Mouse (Mus musculus): ENCODE data around the gene Mlh3.
A peak's percentile ranks its signal among the peaks of the same experiment; 100 is the strongest.
"Not testable (repeated sequence)": the region's sequence is repeated elsewhere in the genome, so short reads cannot be mapped to it uniquely, and the experiment has no call there.

Gene Mlh3

DNA sequence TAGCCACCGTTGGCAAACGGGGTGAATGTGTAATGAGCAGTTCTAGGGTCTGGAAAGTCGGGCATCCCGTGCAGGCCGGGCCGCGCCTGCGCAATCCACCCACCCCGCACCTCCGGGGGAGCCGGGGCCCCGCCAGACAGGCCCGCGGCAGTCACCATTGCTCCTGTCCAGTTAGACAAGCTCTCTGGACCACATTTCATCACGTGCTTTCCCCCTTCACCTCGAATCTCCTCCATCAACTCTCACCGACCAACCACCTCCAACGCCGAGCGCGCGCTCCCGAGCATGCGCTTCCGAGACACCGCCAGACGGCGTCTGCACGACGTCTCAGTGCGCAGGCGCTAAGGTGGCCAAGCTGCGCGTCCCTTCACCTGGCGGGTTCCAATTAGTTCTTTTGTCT, at the start of gene Mlh3:
Gene Mlh3 (minus strand): TSS at position 281 of the 400 bp plus-strand sequence.
- DNase-seq (ENCODE audit: low spot score): peak; percentile 67

DNA sequence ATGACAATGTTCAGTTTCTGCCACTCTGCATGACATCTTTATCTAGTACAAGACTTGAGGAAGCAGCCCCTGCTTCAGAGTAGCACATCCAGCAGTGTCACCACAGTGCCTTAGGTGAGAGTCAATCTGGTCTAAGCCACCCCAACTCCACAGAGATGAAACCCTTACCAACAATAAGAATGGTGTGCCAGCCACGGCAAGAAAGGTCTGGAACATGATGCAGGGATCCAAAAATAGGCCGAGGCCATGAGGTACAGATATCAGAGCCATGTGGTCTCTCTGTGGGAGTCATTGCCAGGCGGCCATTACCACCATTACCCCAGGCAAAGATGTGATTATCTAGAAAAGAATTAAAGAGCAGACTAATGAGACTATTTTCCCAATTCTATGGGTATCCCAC, 38.3 kb upstream of the Mlh3 start:
- no peak for DNase-seq (ENCODE audit: low spot score)

DNA sequence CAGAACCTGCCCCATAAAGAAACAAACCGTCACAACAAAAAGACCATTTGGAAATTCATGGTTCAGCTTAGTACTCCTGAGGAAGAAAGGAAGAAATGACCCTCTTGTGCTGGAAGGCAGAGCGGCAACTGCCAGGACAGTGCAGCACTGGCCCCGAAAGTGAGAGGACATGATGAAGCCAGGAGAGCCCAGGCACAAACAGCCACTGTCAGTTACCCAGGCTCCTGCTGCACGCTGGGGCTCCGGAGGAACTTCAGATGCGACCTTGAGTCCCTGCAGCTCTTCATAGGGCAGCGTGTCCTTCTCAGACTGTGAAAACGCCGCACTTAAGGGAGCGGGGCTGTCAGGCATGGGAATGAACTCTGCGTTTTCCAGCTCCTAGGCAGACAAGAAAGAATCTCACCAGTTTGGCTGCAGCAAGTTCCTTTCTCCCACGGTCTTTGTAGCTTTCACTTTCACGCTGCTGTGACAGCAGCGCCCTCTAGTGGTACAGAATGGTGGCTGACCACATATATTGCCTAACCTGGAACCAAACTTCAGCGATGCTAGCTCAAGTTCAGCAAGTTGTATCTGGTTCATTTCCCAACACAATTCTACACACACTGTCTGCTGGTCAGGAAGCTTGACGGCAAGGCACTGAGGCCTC, 35.0 kb upstream of the Mlh3 start:
- DNase-seq (ENCODE audit: low spot score): peak; percentile 73

DNA sequence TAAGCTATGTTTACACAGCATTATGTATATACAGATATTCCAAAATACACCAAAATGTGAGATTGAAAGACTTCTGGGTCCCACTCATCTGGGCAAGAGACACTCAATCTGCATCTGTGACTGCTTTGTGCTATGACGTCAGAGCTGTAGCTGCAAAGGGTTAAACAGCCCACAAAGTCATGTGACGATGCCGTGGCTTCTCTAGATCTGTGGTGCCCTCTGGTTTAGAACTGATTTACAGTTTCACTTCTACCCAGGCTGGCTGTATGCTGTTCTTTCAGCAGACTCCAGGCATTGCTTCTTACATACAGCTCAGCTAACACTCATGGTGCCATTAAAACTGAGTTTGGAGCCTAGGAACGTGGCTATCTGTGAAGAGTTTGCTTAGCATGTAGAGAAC, 34.3 kb upstream of the Mlh3 start:
- peak; percentile 22 for DNase-seq (ENCODE audit: low spot score)

DNA sequence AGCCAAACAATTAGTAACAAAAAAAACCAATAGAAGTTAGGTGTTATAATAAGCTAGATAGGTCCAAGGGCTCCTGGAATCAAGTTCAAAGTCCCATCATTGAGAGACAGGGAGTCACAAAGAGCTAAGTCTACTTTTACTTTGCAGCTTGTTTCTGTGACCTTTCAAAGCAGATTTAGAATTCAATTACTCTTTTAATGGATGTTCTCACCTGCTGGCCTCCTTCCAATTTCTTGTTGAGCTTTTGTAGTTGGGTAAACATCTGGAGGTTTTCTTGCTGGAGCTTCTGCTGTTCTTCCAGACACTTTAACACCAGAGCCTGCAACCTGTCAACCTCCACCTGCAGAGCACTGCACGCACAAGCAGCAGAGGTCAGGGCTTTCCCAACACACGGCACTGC, 32.9 kb upstream of the Mlh3 start:
- no peak for DNase-seq (ENCODE audit: low spot score)

DNA sequence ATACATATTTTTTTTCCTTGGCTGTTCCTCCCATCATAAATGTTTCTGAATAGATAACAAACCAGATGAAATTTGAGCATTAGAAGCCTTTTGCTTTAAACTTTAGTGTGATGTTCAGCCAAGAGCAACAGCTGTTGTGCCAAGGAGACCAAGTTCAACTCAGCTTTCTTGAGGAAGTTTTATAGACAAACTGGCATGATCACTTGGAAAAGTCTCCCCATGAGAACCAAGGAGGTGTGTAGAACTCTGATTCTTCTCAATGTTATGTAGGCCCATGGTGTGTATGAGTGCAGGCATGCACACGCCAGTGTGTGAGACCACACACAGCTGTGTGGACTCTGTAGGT, 28.4 kb upstream of the Mlh3 start:
- DNase-seq (ENCODE audit: low spot score): no peak

DNA sequence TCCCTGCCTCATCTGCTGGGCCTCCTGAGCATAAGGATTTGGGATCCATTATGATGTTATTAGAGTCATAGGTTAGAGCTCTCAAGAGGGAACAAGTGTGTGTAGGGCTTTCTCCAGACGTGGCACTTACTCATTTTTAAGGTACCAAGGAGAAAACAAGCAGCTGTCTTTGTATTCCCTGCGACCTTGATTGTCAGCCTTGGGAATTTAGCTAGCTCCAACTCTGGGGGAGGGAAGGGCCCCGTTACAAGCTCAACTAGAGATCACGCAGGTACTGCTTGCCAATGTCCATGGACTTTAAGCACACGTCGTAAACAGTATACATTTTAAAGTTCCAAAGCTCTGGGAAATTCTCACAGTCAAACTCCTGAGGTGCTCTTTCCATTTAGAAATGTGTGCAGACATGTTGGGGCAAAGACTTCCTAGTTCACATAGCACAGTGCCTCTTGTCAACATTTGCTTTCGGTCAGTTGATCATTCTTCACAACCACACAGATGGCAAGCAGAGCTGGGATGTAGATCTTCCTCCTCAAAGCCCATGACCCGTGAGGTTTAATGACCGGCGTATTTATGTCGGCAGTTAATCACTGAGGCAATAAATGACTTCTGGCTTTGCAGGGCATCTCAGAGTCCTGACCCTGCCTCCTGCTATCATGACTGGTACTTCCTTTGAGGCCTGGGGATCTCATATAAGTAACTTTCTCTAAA, 27.9 kb upstream of the Mlh3 start:
- no peak for DNase-seq (ENCODE audit: low spot score)

DNA sequence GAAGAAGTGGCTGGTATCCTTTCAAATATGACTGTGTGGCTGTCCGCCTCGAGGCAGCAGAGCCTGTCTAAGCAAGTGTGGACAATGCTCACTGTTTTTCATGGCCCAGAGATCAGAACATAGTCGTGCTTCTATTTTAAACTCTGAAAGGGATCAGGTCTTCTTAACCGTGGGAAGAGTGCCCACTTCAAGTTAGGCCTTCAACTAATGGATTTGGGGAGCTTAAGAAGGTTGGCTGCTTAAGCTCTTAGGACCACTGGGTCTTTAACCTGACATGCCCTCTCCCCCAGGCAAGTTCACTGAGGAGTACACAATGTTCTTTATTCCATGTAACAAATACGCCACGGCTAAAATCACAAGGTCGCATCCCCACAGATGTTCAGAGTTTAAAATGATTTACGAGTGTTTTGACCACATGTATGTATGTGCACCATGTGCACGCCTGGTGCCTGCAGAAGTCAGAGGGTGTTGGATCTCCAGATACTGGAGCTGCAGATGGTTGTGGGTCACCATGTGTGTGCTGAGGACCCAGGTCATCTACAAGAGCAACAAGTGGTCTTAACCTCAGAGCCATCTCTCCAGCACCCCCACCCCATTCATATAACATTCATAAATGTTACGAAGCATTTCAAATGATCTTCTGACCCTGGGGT, 27.1 kb upstream of the Mlh3 start:
- no peak for DNase-seq (ENCODE audit: low spot score)

DNA sequence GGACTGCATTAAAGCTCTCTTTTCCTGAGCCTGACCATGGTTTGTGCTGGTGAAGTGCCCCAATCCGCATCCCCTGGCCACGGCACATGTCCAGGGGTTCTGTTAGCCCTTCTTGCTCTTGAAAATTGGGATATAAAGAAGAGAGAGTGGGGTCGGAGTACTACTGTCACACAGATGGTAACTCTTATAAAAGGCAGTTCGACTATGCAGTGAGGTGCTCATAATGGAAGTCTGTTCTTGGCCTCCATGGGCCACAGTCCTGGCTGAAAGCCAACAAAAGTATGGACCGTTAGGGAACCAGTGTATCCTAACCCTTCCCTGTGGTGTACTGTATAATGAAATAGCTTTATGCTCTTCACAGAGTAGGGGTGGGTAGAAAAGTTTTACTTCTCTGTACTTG, 26.5 kb upstream of the Mlh3 start:
- no peak for DNase-seq (ENCODE audit: low spot score)

DNA sequence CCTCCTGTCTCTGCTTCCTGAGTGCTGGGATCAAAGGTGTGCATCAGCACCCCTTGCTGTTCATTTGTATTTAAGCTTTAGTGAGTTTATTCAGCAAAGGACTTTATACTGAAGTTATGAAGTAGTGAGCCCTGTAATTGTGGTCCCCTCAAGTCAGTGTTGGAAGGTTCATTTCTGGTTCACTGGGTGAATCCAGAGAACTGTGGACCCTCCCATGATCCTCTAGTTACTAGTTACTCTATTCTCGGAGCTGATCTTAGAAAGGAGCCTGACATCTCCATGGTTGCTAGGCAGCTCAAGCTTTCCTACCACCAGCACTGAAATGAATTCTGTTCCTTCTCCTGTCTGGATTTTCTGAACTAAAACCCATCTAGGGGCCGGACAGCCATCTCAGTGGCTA, 25.1 kb upstream of the Mlh3 start:
- DNase-seq (ENCODE audit: low spot score): no peak

DNA sequence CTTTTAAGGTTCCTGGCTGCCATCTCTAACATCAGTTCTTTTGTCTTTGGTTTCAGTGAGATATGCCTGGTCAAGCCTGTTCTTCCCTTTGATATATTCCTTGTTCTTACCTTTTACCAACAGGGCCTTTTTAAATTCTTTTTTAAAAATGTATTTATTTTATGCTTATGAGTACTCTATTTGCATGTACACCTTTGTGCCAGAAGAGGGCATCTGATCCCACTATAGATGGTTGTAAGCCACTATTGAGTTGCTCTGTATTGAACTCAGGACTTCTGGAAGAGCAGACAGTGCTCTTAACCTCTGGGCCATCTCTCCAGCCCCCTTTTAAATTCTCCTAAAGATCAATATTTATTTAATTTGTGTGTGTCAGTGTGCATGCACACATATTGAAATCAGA, 22.5 kb upstream of the Mlh3 start:
- DNase-seq (ENCODE audit: low spot score): no peak

DNA sequence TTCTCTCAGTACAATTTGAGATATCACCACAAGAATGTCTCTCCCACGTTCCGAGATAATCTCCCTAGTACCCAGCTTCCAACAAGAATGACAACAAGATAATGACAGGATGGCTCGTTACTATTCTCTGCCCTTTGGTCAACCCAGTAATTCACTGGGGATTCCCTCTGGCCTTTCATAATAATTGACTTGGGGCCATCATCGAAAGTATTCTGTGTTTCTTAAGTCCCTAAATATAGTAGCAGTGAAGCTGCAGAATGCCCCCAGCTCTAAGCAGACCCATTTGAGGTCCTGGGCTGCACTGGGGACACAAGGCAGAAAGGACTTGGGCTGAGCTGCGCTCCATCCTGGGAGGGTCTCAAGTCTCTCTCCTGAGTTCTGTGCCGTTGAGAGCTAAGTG, 21.9 kb upstream of the Mlh3 start:
- no peak for DNase-seq (ENCODE audit: low spot score)

DNA sequence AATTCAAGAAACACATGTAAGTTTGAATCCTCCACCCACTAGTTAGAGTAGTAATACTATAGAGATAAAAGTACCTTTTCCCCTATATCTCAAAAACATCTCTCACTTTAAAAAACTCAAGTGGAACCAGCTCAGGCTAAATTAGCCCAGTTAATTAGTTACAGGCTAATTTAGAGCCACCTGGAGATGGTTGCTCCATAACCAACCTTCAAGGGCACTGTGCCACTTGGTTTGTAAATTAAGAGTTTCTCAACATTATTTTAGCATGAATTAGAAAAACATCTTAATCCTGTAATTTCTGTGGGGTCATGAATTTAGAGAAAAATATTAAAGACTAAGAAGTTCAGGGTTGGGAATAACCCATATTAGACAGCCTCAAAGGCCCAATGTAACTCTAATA, 21.1 kb upstream of the Mlh3 start:
- no peak for DNase-seq (ENCODE audit: low spot score)

DNA sequence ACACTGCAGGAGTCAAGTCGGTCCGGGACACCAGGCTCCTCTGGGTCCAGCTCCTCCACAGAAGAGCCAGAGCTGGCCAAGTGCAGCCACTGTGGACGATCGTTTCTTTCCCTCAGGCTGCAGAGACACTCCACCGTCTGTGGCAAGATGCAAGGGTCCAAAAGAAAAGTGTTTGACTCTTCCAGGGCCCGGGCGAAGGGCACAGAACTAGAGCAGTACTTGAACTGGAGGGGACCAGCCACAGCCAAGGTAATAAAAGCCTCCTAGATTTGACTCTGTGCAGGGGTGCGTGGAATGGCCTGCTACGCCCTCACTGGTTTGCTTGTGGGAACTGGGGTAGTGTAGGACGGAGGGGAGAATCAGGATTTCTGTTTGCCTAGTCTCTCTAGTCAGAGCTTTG, 20.2 kb upstream of the Mlh3 start:
- DNase-seq (ENCODE audit: low spot score): no peak

DNA sequence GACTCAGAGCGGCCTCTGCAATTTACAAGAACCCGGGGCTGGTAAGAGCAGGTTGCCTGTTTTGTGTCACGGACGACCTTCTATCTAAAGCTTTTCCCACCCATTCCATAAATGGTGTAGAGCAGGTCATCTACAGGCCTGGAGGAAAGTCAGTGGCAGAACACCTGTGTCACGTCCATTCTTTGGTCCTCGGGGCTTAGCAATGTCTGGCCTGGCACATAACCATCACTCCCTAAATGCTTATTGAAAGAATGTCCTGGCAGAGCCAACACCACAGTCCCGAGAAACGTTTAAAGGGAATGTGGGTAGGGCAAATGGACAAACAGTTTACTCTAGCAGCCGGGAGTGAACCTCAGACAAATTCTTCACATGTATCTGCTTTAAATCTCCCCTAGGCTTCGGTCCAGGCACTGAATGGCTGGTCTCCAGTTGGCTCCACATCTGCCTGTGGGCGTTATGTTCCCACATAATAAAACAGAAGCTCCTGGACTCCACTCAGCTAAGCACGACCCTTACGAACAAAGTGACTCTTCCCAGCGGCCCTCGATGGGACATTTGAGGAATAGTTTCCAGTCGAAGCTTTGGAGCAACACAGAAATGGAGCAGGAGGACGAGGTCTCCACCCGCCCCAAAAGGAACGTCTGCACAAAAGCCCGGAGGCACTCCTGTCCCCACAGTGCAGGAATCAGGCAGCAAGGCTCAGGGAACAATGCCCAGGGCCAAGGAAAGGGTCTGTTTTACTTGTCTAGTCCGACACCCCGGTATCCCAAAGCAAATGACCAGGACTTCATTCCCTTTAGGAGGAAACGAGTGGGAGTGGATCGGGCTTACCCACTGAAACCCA, 19.0 kb upstream of the Mlh3 start:
- DNase-seq (ENCODE audit: low spot score): no peak

DNA sequence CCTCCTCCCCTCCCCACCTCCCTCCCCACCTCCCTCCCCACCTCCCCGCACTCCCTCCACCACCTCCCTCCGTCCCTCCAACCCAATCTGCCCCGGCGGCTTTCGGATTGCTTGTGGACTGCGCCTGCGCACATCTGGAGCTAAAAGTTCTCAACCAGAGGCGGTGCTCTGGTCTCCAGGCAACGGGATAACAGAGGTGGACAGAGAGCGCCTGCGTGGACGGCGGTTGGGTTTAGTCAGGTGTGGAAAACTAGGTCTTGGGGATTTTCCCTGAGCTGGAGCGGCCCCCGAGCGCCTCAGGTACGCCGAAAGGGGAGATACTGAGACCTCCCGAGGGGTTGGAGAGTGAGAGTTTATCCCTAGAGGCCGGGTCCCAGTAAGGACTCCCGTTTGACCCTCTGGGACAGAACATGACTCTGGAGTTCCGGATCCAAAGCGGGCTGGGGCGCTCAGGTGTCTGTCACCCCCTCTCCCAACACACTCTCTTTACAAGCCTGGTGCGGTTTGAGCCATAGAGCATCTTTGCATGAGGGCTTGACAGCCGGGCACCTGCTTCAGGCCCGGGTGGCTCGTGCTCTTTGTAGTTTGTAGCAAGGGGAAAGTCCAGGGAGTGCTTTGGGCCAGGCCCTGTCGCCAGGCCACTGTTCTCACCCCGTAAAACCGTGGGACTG, 18.2 kb upstream of the Mlh3 start, which contains the start of gene Zc2hc1c:
Gene Zc2hc1c (plus strand): TSS at position 106 of the 671 bp plus-strand sequence.
- DNase-seq (ENCODE audit: low spot score): peak; percentile 61

DNA sequence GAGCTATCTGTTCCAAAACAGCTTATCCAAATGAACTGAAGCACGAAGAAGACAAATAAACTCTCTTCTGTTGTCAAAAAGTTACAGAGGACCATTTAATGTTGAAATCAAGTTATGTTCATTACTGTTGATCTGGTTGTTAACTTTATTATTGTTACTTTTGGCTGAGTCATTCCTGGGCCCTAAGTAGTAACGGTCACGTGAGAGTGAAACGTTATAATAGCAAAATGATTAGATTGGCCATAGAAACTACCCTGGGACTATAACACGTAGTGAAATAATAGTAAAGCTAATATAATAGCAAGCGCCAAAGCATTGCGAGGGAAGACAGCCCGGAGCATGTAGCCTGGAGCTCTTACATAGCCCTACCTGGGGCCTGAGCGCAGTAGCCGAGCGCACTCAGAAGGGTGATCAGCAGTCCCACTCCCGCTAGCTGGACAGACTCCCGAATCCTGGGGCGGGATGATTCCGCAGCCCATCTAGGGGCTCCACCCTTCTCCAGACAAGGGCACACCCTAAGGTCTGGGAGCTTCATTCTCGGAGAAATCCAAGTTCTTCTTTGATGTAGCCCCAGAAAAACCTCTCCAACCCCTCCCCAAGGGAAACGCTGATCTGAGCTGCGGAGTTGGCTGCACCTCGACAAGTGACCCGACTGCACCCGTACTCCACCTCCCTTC, 17.5 kb upstream of the Mlh3 start, which contains the start of gene Acyp1:
Gene Acyp1 (minus strand): TSS at position 630 of the 677 bp plus-strand sequence.
- peak; percentile 40 for DNase-seq (ENCODE audit: low spot score)

DNA sequence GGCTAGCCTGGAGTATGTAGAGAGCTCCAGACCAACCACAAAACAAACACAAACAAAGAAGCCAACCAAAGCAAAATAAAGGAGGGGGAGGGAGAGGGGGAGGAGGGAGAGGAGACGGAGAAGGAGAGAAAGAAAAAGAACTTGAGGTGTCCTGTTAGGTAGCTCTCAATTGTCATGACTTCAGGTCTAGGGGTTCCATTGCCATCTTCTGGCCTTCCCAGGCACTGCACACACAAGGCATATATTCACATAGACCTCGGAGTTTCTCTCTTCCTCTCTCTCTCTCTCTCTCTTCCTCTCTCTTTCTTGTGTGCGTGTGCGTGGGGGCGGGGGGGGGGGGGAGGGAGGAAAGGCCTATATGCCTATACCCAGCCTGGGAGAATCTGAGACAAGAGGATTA, 16.5 kb upstream of the Mlh3 start:
- DNase-seq (ENCODE audit: low spot score): no peak

DNA sequence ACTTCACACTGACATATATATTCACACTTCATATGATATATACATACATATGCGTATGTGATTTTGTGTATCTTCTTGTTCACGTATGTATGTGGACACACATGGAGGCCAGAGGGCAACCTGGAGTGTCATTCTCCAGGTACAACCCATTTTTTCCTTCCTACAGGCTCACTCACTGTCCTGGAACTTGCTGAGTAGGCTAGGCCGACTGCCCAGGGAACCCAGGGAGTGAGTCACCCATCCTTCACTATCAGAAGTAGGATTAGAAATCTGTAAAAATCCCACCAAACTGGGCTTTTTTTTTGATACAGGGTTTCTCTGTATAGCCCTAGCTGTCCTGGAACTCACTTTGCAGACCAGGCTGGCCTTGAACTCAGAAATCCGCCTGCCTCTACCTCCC, 14.6 kb upstream of the Mlh3 start:
- DNase-seq (ENCODE audit: low spot score): no peak

DNA sequence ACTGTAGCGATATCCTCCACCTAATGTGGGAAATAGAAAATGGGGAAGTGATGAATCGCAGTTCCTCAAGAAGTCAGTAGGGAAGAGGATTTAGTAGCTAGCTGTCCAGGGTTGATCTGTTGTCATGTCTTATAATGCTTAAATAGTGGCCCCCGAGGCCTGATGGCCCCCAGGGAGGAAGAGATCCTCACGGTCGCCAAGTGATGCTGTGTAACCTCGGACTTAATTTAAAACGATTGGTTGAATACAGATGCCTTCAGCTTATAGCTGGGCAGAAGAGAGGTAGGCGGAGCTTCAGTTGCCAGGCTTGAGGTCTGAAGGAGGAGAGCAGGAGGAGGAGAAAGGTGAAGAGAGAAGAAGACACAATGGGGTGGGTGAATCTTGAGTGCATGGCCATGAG, 13.9 kb upstream of the Mlh3 start:
- no peak for DNase-seq (ENCODE audit: low spot score)

DNA sequence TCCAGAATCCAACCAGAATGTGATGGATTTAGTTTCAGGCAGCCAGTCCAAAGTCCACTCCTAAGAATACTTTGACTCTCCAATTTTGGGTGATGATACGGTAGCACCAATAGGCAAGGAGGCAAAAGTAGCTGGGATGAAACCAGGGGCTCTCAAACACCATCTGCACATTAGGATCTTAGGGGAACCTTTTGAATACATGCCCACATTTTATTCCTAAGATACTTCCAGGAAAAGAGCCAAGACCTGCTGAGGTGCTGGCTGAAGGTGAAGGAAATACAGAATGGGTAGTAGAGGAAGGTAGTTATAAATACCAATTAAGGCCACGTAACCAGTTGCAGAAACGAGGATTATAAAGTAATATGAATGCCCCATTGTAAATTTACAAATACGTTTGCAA, 11.4 kb upstream of the Mlh3 start:
- DNase-seq (ENCODE audit: low spot score): not testable (repeated sequence)
